Mouse (Mus musculus) layer of hippocampus, postnatal 14 days (tissue): ENCODE data around the gene Pan2. TPM values are rescaled to one million over a fixed set of nuclear protein-coding genes. Genes with fewer than 3 reads are reported as not detected.
"Not testable (repeated sequence)": the region's sequence is repeated elsewhere in the genome, so short reads cannot be mapped to it uniquely, and the experiment has no call there.

Experiments
- DNase-seq, 2 experiments: peaks; one replicate each; pipeline ENCODE4 v3.0.0; 2021 to 2022; ENCODE audit warnings: low spot score in 2 of 2, mixed read lengths in 1 of 2
- total RNA-seq, 2 experiments: library from RNA; stranded (reverse); gene quantifications; 2 replicates each; pipeline ENCODE4 v1.2.3; 2021

Pan2 gene
- total RNA-seq, 2 experiments from 2014 or later = 15.1 to 15.4 TPM

DNA sequence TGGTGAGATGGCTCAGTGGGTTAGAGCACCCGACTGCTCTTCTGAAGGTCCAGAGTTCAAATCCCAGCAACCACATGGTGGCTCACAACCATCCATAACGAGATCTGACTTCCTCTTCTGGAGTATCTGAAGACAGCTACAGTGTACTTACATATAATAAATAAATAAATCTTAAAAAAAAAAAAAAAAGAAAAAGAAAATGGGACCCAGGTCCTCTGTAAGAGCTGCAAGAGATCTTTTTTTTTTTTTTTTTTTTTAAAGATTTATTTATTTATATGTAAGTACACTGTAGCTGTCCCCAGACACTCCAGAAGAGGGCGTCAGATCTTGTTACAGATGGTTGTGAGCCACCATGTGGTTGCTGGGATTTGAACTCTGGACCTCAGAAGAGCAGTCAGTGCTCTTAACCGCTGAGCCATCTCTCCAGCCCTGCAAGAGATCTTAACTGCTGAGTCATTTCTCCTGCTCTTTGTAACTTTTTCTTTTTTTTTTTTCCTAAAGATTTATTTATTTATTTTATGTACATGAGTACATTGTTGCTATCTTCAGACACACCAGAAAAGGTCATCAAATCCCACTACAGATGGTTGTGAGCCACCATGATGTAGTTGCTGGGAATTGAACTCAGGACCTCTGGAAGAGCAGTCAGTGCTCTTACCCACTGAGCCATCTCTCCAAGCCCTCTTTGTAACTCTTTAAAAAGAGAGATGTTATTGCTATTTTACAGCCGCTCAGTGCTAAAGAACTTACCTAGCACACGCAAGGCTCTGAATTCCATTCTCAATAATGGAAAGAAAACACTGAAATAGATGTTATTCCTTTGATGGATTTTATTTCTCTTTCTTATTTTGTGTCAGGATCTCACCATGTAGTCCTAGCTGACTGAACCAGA lies 29.5 kb downstream of the Pan2 start:
- not testable (repeated sequence) for DNase-seq

DNA sequence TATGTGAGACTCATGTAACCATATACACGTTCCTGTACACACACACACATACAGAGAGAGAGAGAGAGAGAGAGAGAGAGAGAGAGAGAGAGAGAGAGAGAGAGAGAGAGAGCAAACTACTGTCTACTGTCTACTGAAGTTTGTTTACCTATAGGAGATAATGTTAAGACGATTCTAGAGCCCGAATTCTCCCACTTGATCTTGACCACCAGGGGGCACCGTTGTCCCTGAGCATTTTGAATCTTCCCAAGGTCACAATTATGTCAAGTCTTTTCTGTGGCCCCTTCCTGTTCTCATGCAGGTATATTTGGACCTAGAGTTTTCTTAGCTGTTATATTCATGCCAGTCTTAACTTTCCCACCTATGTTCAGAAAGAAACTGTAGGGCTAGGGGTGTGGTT lies 32.4 kb downstream of the Pan2 start:
- DNase-seq = peak in 1 of 2 experiments; percentile 63

- DNase-seq = no peak
Observed at GRCm38 (mm10) chr10:128336195-128336594, 33.1 kb downstream of the Pan2 start.

GRCm38 (mm10) chr10:128336597-128336996 lies 33.5 kb downstream of the Pan2 start:
- no peak for DNase-seq

DNA sequence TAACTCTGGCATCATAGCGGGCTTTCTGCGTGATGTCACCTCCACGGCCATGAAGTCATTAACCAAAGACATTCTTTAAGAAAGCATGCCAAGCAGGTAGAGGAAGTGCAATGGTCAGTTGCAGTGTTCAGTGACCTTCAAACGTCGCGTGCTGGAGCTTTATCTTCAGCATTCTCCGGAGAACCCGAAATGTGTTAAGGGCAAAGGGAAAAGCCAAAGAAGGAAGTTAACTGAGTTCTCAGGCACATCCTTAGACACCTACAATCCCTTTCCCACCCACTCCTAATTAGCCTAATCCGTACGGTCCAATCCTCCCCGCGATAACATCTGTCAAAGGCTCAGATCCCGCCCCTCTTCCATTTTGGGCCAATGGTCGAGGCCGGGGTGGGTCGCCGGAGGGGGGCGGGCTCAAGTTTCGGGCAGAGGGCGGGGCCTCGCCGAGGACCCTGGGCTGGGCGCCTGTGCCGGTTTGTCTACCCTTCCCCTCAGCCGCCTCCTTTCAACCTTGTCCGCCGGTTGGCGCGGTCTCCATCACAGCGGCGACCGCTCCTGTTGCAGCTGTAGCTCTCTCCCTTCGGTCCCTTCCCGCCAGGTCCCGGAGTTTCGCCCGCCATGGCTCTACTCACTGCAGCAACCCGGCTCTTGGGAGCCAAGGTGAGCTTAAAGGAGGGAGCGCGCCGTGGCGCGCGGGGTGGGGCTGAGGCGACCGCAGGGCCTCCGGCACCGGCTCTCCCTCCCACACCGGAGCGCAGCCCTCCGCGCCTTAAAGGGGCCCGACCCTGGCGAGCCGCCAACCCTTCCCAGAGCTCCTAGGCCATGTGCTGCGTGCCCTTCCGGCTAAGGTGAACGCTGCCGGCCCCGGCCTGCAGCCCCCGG lies 34.4 kb downstream of the Pan2 start, which contains the start of gene Cs:
Gene Cs, plus strand, starts transcription at position 429 of the 876 bp plus-strand sequence.
- DNase-seq = peak; percentile 93 to 98

DNA sequence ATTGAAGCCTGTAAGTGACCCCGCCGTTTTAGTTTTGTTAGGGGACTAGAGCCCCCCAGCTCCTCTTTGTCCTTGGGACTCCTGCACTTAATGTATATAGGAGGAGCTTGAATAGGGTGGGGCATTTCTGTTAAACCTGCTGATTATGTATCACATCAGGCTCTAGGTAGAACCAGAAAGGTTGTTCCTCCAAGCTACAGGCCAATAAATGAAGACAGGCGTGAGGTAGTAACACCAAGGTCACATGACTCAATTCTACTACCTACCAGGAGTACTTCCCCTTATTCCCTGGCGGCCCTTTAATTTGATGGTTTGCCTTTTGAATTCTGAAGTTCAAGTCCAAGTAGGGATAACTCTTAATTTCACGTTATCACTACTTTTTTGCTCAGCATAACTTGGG lies 35.3 kb downstream of the Pan2 start:
- no peak for DNase-seq

DNA sequence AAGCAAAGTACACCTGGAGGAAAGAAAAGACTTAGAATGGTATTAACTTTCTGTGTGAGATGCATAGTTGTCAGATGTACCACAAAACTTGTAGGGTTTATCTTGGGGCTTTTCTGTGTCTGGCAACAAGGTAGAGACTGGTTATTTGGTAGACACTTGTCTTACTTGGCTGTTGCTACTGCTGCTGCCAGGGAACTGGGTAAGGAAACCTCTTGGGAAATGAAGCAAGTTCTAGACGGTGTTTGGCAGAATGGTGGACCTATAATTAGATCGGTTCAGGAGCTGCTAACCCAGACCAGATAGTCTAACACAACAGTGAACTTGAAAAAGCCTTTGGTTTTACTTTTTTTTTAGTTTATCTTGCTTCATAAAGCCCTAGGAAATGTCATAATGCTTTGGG lies 35.8 kb downstream of the Pan2 start:
- DNase-seq = no peak

DNA sequence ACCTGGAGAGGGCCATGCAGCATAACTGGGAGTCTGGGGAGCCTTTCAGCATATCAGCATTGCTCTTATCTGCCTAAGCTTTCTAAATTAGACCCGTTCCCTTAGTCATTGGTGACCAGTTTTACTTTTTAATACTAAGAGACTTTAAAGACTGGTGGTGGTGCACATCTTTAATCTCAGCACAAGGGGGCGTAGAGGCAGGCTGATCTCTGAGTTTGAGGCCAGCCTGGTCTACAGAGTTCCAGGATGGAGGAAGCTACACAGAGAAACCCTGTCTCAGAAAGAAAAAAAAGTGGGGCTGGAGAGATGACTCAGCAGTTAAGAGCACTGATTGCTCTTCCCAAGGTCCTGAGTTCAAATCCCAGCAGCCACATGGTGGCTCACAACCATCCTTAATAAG lies 37.1 kb downstream of the Pan2 start:
- DNase-seq = no peak

- DNase-seq = peak in 1 of 2 experiments; percentile 60
Observed at GRCm38 (mm10) chr10:128343436-128343835, 40.3 kb downstream of the Pan2 start.

DNA sequence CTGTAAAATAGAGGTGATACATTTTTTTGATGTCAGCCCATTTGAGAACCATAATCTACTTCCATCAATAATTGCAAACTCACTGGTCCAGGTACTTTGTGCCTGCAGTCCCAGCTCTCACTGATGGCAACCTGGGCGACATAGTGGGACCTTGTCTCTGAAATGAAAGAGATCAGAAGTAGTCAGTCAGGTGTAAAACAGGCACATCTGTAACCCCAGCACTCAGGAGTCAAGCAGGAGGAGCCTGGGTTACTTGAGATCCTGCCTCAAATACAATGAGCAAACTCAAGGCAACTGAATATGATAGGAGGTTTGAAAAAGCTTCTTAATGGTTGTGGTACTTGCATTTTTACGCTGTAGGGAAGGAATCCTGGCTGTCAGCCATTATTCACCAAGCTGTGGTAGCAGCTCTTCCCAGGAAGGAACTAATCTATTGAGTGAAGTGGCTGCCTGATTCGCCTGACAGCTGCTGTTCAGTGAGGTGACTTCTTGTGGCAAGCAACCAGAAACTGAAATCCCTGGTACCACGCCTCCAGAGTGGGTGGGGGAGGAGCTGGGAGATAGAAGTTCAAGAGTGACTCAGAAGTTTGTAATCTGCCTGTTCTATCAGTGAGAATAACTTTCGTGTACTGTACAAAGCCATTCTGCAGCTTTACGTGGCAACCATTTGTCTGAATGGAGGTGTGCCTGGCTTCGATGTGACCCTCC lies 41.6 kb downstream of the Pan2 start:
- DNase-seq = peak; percentile 25 to 74

DNA sequence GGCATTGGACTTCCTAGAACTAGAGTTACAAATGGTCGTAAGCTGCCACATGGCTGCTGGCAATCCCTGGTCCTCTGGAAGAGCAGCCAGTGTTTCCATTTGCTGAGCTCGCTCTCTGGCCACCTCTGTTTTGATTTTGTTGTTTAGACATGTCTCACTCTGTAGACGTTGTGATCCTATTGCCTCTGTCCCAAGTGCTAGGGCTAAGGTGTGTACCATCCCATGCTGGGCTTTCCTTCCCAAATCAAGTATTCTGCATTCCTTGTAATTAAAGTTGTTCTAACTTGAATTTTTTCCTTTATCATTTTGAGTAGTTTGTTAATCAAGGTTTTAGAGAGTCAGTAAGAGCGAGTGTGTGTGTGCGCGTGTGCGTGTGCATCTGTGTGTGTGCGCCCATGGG lies 44.4 kb downstream of the Pan2 start:
- DNase-seq = no peak

DNA sequence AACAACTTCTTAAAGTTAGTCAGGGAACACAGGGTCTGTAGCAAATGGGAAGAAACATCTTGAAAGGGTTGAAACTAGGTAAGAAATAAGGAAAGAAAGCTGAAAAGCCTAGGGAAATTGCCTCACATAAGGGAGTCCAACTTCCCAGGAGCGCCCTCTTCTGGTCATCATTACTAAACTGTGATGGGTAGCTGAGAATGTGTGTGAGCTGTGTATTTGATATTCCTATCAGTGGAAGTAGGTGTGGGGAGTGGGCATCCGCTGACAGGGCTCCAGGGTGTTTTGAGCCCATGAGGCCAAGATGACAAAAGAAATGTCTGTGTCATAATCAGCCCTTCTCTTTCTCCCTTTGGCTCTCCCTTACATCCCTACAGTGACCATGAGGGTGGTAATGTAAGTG lies 55.7 kb downstream of the Pan2 start:
- DNase-seq = peak in 1 of 2 experiments; percentile 55

GRCm38 (mm10) chr10:128359226-128359625 lies 56.1 kb downstream of the Pan2 start:
- DNase-seq = no peak

DNA sequence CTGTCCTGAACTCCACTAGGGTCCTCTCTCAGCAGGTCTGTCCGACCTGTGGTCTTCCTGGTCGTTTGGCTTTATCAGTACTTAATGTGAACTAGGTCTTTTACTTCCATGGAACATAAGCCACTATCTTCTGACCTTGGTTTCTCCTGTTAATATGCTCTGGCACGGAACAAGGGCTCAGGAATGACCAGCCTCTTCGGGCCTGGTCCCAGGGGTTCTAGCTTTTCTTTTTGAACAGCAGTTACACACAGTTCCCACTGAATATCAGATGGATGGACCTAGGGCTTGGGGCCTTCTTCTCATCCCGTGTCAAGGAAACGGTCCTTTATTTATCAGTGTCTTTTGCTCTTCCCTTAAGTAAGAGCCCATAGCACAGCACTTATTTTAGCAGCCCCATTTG lies 58.7 kb downstream of the Pan2 start:
- DNase-seq = no peak

DNA sequence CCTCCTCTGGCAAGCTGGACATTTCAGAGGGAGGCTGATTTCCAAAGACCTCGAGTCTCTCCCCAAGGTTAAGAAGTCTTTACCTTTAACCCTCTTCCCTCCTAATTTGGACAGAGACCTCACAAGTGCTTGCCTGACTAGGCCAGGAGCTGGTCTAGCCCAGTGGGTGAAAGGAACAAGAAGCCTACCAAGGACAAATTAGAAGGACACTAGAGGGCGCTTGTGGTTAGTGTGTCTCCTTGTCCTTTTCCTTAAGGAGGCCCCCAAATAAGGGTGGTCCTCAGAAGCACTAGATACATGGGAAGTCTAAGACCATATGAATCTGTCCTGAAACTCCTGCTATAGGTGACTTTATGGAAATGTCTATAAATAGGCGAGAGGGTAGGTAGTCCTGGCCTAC lies 59.4 kb downstream of the Pan2 start:
- DNase-seq = peak in 1 of 2 experiments; percentile 43

- peak in 1 of 2 experiments; percentile 21 for DNase-seq
Observed at GRCm38 (mm10) chr10:128367899-128368401, 64.8 kb downstream of the Pan2 start.

DNA sequence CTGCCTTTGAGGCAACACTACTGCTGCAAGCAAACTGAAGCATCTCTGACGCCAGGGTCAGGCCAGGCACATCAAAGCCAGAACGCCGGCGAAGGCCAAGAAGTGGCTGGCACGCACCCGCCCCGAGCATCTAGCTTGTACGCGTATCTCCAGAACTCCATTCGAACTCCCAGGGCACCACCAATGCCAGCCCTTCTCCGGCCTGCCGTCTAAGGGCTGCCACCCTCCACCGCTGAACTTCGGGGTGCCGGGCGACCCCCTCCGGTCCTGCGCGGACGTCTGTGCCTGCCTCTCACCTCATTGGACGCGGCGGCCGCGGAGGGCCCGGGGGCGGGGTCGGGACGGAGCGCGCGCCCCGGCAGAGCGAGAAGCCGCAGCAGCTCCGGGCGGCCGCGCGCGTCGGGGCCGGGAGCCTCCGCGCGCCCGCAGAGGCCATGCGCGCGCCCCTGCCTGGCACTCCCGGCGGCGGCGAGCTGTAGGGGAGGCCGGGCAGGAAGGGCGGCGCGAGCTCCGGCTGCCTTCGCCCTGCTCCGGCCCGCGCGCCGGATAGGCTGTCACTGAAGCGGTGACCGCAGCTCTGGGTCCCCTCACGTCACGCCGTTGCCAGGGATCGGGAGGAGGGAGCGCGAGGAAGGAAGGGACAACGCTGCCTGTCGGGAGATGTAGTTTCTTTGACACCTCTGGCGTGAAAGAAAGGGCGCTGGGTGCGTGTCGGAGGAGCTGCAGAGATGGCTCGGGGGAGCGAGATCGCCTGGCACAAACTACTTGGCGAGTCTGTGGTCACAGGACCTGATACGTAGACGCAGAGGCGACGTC lies 65.5 kb downstream of the Pan2 start, which contains the start of gene Coq10a:
Gene Coq10a, minus strand, starts transcription at position 596 of the 816 bp plus-strand sequence.
- DNase-seq = peak; percentile 87 to 95

DNA sequence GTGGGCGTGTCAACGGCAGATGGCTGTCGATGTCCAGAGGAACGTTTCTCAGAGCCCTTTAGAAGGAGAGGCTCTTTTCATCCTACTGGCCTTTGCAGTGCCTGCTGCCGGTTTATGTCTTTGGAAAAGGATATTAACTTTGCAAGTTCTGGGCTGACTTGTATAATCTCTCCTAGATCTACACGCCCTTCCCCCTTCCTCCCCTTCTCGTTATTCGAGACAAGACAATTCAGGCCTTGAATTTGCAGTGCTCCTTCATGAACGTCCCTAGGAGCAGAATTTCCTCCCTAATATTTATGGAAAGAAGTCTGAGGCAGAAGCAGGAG lies 66.0 kb downstream of the Pan2 start:
- DNase-seq = no peak

GRCm38 (mm10) chr10:128369599-128369998 lies 66.5 kb downstream of the Pan2 start:
- no peak for DNase-seq

GRCm38 (mm10) chr10:128370021-128370420 lies 66.9 kb downstream of the Pan2 start:
- no peak for DNase-seq
